Mouse (Mus musculus): ENCODE measurements around the gene 2010315B03Rik. TPM values are rescaled to one million over a fixed set of nuclear protein-coding genes. Genes with fewer than 3 reads are reported as not detected.
"Not testable (repeated sequence)": the region's sequence is repeated elsewhere in the genome, so short reads cannot be mapped to it uniquely, and the experiment has no call there.

Gene 2010315B03Rik
- polyA plus RNA-seq (2012; rRNA removed): 5.7 and 7.6 TPM in 2 replicates

DNA sequence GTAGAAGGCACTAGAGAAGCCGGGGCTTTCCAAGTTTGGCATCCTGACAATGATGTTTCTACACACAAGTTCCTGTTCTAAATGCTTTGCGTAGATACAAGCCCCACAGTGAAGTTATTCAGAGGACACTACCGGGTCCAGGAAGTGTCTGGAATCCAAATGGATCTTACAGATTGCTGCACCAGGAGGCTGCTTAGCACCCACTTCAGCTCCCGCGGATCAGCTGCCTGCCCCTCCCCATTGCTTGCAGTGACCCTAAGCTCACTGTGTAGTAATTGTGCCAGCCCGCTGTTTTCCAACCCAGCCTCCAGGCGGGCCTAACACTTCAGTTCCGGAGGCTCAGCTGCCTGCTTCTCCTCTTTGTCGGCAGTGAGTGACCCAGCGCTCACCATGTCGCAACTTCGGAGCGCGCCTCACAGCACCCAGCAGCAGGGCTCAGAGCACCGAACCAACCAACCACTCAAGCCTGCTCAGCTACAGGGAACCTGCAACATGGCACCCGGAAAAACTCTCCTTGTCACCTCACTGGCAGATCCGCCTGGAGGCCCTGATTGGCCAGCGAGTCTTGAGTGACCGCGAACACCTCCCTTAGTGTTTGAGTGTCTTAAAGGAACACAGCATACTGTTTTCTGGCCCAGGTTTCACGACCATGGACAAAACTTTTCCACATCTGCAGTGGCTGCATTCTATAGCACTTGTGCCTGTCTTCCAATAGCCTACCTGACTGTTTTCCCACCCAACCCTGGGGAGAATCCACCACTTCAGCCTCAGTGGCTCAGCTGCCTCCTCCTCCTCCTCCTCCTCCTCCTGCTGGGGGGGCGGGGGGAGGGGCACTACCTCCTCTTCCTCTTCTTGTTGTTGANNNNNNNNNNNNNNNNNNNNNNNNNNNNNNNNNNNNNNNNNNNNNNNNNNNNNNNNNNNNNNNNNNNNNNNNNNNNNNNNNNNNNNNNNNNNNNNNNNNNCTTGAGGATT is at the start of gene 2010315B03Rik:
Gene 2010315B03Rik, minus strand, starts transcription at position 526 of the 972 bp plus-strand sequence.
- DNase-seq (ENCODE audit: low read depth, low spot score): peak; percentile 85
- WGBS: 2% methylated on average over 21 of the region's 22 CpGs

DNA sequence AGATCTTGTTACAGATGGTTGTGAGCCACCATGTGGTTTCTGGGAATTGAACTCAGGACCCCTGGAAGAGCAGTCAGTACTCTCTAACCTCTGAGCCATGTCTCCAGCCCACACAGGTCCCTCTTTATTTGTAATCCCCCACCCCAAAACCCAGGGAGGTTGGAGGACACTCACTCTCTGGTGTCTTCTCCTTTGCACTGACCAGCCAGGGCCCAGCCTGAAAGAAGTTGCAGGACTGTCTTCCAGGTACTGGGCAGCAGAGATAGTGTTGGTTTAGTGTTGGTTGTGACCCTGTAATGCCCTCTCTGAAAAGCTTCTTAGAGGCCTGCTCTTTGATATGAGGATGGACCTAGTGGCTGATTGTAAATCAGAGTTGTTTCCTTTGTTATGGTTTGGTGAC is 994 bp downstream of the 2010315B03Rik start:
- no peak for DNase-seq (ENCODE audit: low read depth, low spot score)

DNA sequence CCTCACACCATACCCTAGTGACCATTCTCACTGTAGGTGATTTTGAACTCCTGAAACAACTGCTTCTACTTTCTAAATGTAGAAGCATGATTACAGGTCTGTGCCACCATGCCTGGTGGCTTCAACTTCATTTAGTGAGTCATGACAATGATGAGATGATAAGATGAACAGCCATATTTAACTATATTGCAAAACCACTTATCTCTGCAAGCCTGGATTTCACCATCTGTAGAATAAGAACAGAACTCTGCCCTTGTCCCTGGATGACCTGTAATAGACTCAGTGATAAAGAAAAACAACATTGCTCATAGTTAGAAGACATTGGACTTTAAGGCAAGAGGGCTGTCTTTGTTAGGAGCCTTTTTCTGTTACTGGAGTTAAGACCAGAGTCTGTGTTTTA is 24.2 kb downstream of the 2010315B03Rik start:
- no peak for DNase-seq (ENCODE audit: low read depth, low spot score)

DNA sequence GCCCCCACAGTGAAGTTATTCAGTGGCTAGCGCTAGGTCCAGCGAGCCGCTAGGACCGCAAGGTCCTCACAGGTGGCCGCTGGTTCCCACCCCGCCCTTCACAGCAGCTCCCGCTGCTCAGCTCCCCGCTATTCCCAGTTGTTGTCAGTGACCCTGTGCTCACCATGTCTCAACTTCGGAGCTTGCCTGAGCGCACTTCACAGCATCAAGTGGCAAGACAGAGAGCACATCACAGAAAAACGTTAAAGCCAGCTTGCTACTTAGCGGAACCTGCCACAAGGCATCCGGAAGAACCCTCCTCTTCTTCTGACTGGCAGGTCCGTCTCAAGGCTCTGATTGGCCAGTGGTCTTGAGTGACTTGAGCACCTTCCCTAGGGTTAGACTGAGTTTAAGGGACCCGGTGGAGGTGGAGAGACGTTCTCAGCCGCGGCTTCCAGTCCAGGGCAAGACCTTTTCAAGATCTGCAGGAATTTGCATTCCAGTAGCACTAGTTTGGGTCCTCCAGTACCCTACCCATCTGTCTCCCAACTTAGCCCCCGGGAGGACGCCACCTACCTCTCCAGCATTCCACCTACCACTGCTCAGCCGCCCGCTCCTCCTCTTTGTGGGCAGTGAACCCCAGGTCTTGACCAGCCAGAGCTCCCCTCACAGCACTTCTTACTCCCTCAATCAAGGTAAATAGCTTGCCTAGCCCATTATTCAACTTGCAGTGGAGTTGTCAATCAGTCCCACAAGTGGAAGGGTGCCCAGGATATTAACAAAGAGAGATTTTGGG is 30.4 kb downstream of the 2010315B03Rik start:
- DNase-seq (ENCODE audit: low read depth, low spot score): peak; percentile 91
- under 1% methylated on average over 22 of the region's 22 CpGs for WGBS

DNA sequence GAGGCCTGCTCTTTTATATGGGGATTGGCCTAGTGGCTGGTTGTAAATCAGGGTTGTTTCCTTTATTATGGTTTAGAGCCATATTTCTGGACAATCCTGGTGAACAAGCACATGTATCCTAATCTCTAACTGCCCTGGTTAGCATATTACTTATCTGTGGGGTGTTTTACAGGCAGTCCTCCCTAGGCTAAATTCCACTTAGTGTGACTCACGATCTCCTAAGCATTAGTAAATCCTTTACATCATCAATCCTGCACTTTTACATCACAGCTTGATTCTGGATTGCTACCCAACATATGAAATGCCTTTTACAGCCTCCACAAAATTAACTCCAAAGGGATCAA is 31.1 kb downstream of the 2010315B03Rik start:
- 0% methylated on average over 1 of the region's 1 CpGs for WGBS

DNA sequence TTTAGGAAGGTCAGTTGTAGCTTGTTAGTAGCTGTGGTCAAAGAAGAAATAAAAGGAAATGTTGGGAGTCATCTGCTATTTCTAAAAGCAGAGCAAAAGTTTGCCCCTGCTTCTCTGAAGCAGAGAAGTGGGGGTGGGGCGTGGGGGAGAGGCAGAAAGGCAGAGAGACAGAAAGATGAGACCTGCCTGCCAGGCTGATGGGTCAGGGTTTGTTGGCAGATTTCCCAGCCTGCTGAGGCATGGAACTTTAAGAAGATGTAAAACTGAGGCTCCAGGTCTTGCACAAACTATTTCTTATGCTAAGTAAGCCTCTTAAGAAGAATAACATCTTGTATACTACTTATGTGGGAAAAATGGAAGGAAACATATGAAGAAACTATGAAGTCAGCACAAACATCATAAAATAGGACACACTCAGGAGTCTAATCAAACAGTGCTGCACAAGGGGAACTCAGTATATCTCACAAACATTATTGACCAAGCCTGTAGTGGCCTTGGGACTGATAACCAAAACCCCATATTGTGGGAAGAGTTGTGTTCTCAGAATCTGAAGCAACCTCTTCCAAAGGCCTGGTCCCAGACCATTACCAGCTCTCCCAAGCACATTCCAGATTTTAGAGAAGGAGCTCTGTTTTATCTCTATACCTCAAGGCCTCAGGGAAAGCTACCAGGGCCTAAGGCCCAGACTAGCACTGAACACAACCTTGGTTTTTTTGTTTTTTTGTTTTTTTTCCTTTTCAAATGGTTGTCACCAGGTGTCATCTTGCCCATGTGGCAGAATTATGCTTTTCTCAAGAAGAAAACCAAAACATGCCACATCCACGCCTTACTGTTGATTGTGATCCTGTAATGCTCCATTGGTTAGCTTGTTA is 31.7 kb downstream of the 2010315B03Rik start:
- WGBS: 49% methylated on average over 2 of the region's 2 CpGs
- DNase-seq (ENCODE audit: low read depth, low spot score): no peak

More for the DNA sequence above, 31.1 kb downstream of the 2010315B03Rik start:
- DNase-seq (ENCODE audit: low read depth, low spot score): no peak

DNA sequence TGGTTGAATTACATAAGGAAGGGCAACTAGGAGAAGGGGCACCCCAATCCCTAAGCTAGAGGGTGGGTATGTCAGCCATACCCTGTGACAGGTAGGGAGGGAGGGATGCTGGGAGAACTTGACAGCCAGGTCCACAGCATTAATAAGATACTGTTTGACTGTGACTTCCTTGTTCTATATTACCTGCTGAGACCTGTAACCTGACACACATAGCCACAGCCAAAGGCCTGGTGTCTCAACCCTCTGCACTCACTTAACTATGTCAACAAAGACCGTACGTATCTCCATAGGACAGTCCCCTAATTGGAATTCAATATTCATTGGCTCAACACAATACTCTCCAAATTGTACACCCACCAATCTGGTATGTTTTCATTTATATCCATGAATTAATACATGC is 33.2 kb downstream of the 2010315B03Rik start:
- no peak for DNase-seq (ENCODE audit: low read depth, low spot score)

DNA sequence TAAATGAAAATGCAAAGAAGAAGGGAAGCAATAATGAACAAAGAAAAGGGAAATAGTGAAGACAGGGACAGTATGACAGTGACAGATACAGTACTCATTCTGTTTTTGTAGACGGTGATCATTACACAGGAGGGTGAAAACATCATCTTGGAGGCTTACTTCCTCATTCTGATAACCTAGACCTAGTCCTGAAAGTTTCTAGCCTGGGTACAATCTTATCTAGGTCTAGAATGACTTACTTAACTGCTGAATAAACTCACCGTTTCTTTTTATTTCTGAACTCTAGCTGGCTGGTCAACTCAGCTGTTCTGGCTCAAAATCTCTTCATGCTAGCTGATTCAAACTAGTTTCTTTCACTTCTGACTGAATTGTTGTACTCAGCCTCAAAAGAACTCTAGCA is 37.4 kb downstream of the 2010315B03Rik start:
- WGBS: 77% methylated on average over 2 of the region's 2 CpGs

More for the DNA sequence above, 33.2 kb downstream of the 2010315B03Rik start:
- 33% methylated on average over 2 of the region's 2 CpGs for WGBS

DNA sequence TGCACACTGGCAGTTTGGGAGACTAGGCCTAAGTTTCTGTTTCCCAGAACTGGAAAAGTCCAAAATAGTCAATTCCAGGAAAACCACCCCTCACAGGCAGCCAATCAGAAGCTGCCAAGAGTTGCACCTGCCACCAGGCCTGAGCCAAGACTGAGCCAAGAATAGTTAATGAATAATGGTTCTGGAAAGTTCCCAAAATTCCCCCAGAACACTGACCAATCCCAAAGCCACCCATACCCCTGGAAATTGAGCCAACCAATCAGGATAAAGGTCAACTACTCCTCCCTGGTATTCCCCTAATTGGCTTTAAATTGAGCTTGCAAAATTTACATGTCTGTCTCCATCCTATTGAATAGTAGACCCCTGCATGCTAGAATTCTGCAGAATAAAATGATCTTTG is 39.3 kb downstream of the 2010315B03Rik start:
- DNase-seq (ENCODE audit: low read depth, low spot score): no peak

More for the DNA sequence above, 37.4 kb downstream of the 2010315B03Rik start:
- no peak for DNase-seq (ENCODE audit: low read depth, low spot score)

DNA sequence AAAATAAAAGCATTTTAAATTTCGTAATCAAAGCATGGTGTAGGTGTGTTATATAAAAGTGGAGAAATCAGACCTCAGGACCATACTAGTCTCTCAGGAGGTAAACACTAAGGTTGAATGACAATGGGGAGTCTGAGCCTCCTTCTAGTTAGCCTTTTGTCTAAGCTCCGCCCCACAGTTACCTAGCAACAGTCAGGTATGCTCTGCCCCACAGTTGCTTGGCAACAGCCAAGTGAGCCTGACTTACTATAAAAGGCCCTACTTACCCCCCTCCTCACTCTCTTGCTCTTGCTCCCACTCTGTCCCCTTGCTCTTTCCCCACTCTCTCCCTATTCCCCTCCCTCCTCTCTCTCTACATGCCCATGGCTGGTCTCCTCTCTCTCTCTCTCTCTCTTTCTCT is 44.6 kb downstream of the 2010315B03Rik start:
- WGBS: 55% methylated on average over 2 of the region's 2 CpGs
- no peak for DNase-seq (ENCODE audit: low read depth, low spot score)

DNA sequence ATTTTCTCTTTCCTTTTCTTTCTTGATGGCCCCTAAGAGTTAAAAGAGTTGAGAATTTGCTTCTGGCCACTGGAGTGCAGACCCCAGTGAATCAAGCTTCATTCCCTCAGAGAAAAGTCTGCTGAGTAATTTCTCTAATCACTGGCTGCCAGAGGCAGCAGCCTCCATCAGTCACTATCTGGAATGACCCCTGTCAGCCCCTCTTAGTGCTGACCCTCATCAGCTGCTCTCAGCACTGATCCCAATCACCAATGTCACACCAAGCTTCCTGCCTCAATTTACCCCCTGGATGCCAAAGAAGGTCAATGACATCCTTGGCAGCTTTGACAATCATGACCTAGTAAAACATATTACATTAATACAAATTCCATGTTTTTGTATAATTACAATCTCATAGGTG is 45.0 kb downstream of the 2010315B03Rik start:
- no peak for DNase-seq (ENCODE audit: low read depth, low spot score)

DNA sequence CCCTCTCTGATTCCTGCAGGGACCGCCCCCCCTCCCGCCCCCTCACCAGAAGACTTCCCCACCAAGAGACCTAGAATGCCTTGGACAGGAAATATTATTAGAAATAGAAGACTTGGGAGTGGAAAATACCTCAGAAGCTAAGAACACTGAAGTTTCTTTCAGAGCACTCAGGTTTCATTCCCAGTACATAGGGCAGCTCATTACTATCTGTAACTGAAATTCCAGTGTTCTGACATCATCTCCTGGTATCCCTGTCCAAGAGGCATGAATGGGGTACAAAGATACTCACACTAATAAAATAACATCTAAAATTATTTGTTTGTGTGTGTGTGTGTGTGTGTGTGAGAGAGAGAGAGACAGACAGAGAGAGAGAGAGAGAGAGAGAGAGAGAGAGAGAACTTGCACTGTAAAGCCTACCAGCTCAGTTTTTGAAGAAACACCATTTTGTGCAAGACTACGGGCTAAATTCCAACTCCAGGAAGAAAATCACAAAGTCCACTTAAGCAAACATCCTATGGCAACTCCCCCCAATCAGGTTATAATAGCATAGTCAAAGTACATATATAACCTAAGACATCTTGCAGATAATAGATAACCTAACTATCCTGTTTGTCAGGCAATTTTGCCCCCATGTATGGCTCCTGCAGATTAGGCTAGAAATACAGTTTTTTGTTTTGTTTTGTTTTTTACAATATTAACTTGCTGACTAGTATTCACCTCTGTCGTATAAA is 49.3 kb downstream of the 2010315B03Rik start:
- WGBS: 57% methylated on average over 4 of the region's 4 CpGs

DNA sequence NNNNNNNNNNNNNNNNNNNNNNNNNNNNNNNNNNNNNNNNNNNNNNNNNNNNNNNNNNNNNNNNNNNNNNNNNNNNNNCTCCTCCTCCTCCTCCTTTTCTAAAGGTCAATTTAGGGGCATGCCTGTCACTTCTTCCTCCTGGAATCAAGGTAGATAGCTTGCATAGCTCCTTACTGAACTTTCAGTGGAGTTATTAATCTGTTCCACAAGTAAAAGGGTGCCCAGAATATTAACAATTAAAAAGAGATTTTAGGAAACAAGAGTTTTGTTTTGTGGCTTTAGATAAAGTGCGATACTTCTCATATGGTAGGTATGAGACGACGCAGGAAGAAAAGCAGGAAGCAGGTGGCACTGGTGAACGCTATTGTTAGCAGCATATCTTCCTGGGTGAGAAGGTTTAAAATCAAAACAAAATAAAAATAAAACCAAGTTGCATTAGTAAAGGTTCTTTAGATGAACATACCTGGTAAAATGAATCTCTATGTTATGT is 54.4 kb downstream of the 2010315B03Rik start:
- DNase-seq (ENCODE audit: low read depth, low spot score): no peak
- 27% methylated on average over 4 of the region's 4 CpGs for WGBS

More for the DNA sequence above, 49.3 kb downstream of the 2010315B03Rik start:
- no peak for DNase-seq (ENCODE audit: low read depth, low spot score)

DNA sequence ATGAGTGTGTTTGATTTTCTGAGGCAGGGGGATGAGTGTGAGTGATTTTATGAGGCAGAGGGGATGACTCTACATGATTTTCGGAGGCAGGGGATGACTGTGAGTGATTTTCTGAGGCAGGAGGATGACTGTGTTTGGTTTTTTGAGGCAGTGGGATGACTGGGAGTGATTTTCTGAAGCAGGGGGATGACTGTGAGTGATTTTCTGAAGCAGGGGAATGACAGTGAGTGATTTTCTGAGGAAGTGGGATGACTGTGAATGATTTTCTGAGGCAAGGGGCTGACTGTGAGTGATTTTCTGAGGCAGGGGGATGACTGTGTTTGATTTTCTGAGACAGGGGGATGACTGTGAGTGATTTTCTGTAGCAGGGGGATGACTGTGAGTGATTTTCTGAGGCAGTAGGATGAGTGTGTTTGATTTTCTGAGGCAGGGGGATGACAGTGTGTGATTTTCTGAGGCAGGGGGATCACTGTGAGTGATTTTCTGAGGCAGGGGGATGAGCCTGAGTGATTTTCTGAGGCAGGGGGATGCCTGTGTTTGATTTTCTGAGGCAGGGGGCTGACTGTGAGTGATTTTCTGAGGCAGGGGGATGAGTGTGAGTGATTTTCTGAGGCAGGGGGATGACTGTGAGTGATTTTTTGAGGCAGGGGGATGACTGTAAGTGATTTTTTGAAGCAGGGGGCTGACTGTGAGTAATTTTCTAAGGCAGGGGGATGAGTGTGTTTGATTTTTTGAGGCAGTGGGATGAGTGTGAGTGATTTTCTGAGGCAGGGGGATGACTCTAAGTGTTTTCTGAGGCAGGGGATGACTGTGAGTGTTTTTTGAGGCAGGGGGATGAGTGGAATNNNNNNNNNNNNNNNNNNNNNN is 55.1 kb downstream of the 2010315B03Rik start:
- 48% methylated on average over 1 of the region's 1 CpGs for WGBS
- peak; percentile 75 for DNase-seq (ENCODE audit: low read depth, low spot score)

DNA sequence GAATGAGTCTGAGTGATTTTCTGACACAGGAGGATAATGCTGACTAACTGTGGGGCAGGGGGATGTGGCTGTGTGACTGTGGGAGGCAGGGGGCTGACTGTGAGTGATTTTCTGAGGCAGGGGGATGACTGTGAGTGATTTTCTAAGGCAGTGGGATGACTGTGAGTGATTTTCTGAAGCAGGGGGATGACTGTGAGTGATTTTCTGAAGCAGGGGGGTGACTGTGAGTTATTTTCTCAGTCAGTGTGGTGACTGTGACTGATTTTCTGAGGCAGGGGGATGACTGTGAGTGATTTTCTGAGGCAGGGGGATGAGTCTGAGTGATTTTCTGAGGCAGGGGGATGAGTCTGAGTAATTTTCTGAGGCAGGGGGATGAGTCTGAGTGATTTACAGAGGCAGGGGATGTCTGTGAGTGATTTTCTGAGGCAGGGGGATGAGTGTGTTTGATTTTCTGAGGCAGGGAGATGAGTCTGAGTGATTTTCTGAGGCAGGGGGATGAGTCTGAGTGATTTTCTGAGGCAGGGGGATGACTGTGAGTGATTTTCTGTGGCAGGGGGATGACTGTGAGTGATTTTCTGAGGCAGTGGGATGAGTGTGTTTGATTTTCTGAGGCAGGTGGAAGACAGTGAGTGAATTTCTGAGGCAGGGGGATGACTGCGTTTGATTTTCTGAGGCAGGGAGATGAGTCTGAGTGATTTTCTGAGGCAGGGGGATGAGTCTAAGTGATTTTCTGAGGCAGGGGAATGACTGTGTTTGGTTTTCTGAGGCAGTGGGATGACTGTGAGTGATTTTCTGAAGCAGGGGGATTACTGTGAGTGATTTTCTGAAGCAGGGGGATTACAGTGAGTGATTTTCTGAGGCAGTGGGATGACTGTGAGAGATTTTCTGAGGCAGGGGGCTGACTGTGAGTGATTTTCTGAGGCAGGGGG is 56.0 kb downstream of the 2010315B03Rik start:
- WGBS: 19% methylated on average over 1 of the region's 1 CpGs
- DNase-seq (ENCODE audit: low read depth, low spot score): not testable (repeated sequence)

DNA sequence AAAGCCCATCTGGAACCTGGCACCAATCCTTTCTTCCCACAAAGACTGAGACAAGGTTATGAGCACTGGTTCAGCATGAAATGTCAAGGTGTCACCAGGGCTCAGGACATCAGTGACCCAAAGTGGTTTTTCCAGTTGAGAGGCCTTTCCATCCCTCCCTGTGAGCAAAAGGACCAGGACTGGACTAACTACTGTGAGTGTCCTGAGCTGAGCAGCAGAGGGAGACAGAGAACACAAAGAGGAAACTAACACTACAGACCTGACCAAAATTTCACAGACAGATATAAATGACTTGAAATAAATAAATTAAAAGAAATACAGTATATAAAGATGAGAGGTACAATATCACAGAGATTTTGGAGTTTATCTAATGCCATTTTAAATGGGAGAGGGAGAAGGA is 61.1 kb downstream of the 2010315B03Rik start:
- no peak for DNase-seq (ENCODE audit: low read depth, low spot score)

All from large intestine, adult 2 months (tissue).